Mouse (Mus musculus): ENCODE results near the gene Ppm1g.
"Not testable (repeated sequence)": the region's sequence is repeated elsewhere in the genome, so short reads cannot be mapped to it uniquely, and the experiment has no call there.

Ppm1g gene

DNA sequence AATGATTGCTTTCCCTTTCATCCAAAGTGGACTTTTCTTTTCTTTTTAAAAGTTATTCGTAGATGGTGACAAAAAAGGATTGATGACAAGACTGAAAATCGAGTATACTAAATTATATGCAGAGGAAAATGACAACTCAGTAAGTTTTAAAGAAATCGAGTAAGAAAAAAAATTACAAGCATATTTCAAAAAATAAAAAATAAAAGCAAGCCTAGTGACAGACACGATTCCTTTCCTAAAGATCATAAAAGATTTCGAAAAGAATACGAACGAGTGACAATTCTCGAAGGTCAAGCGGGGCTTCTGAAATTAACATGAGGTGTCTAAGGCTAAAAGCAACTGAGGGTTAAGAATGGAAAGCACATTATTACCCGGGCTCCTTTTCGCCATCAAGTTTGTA lies 1.0 kb downstream of the Ppm1g start:
- DNase-seq (ENCODE audit: low spot score in 2 of 2) = no peak

- peak in 1 of 2 experiments; percentile 52 for DNase-seq (ENCODE audit: low spot score in 2 of 2)
Measured at GRCm38 (mm10) chr5:31219070-31219469, 1.4 kb downstream of the Ppm1g start.

GRCm38 (mm10) chr5:31218294-31218693 lies 2.2 kb downstream of the Ppm1g start:
- peak in 1 of 2 experiments; percentile 72 for DNase-seq (ENCODE audit: low spot score in 2 of 2)

- DNase-seq (ENCODE audit: low spot score in 2 of 2) = not testable (repeated sequence)
Measured at GRCm38 (mm10) chr5:31216554-31216953, 3.9 kb downstream of the Ppm1g start.

- no peak for DNase-seq (ENCODE audit: low spot score in 2 of 2)
Measured at GRCm38 (mm10) chr5:31204421-31204820, 16.1 kb downstream of the Ppm1g start.

DNA sequence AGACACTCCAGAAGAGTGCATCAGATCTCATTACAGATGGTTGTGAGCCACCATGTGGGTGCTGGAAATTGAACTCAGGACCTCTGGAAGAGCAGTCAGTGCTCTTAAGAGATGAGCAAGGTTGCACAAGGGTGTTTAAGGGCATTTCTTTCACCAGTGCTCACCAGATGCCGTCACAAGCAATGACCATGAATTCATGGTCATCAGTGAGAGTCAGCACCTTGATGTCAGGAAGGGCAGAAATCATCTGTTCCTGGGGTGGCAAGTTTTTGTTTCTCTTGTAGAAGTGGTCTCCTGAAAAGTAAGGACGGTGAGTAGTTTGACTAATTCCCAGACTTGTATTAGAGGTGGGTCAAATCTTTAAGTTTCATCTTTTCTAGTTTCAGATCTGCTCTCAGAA lies 16.6 kb downstream of the Ppm1g start:
- DNase-seq (ENCODE audit: low spot score in 2 of 2) = no peak

DNA sequence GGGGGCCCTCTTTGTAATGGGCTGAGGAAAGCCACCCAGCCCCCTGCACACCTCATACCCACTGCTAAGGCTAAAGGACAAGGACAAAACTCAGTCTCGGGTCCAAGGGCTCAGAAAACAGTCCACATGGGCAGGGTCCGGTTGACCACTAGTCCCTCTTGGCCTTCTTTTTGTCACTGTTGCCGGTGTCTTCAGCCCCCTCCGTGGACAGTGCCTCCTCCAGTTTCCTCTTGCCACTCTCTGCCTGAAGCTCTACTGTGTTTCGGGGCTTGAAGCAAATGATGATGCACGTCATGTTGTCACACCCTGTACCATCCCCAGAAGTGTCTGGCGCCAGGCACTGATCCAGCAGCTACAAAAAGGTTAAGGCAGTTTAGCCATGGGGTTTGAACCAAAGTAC lies 17.6 kb downstream of the Ppm1g start:
- no peak for DNase-seq (ENCODE audit: low spot score in 2 of 2)

DNA sequence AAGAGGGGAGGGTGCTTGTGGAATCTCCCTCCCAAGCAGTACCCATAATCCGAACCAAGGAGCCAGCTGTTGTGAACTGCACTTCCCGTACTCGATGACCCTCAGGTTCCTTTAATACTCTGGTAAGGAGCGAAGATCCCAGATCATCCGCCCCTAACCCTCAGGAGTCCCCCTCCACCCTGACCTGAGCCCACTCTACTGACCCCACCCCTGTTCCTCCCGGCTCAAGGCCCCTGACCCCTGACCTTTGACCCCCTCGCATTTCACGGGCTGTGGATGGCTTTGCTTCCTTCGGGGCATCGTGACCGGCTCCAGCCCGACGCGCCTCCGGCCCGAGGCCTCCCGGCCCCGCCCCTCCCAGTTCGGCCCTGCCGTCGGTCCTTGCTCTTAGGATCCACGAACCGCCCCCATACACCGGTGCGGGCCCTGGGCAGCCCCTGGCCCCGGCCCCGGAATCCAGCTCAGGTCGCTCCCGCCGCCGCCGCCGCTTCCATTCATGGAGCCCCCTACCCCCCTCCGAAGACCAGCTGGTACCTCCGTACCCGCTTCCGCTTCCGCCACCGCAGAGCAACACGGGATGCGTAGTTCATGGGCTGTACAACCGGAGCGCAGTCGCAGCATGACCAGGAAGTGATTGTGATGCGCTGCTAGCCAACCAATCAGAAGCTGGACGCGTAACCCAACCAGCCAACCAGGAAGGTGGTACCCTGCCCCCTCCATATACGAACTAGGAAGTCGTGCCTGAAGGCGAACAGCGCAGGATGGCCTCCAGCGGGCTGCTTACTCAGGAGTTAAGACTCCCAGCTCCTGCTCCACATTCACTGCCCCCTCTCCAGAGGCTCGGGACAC lies 18.5 kb downstream of the Ppm1g start, which contains the start of gene Zfp513:
Gene Zfp513, minus strand, starts transcription at position 562 of the 849 bp plus-strand sequence.
- DNase-seq (ENCODE audit: low spot score in 2 of 2) = peak; percentile 85 to 94

GRCm38 (mm10) chr5:31201042-31201741 lies 19.3 kb downstream of the Ppm1g start:
- DNase-seq (ENCODE audit: low spot score in 2 of 2) = no peak

- no peak for DNase-seq (ENCODE audit: low spot score in 2 of 2)
Measured at GRCm38 (mm10) chr5:31200327-31200768, 20.1 kb downstream of the Ppm1g start.

DNA sequence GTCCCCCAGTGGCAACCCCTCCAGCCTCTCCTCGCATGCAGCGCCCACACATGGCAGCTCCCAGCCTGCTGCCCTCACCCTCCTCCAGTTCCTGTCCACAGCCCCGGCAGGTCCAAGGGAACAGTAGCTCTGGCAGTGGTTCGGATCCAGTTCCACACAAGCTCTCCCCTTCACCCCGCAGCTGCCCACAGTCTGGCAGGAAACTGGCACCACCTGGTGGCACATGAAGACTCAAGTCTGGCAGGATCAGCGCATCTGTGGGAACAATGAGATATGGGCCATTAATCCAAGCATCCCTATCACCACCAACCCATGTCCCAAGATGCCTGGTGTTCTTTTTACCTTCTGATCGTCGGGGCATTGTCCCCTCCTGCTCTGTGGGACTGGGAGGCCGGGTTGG lies 20.6 kb downstream of the Ppm1g start:
- DNase-seq (ENCODE audit: low spot score in 2 of 2) = no peak

DNA sequence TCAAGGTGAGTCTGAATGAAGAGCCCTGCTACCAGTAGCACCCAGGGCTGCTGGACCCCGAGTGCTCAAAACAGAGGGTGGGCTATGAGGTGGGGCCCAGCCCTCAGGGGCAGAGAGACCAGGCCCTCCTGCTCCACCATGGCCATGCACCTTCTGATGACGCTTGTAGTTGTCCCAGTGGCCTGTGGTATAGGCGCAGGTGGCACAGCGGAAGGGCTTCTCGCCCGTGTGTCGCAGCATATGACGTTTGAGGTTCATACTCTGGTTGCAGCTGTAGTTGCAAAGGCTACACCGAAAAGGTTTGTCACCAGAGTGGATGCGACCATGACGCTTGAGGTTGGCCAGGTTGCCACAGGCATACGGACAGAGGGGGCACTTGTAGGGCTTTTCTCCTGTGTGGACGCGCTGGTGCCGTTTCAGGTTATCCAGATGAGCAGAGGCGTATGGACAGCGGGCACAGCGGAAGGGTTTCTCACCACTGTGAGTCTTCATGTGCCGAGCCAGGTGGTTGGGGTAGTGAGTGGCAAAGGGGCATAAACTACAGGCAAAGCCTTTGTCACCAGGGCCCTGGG lies 21.1 kb downstream of the Ppm1g start:
- DNase-seq (ENCODE audit: low spot score in 2 of 2) = no peak

GRCm38 (mm10) chr5:31198616-31199320 lies 21.7 kb downstream of the Ppm1g start:
- DNase-seq (ENCODE audit: low spot score in 2 of 2) = no peak

- no peak for DNase-seq (ENCODE audit: low spot score in 2 of 2)
Measured at GRCm38 (mm10) chr5:31198170-31198569, 22.3 kb downstream of the Ppm1g start.

DNA sequence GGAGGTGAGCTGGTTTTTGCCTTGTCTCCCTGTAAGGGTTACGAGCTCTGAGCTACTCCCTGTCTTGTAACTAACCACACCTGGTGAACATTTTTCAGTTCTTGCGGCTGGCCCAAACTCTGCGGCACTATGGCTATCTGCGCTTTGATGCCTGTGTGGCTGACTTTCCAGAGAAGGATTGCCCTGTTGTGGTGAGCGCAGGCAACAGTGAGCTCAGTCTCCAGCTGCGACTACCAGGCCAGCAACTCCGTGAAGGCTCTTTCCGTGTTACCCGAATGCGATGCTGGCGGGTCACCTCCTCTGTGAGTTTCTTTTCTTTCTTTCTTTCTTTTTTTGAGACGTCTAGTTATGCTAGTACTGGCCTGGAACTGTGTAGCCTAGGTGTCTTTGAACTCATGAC lies 23.4 kb downstream of the Ppm1g start:
- DNase-seq (ENCODE audit: low spot score in 2 of 2) = no peak

DNA sequence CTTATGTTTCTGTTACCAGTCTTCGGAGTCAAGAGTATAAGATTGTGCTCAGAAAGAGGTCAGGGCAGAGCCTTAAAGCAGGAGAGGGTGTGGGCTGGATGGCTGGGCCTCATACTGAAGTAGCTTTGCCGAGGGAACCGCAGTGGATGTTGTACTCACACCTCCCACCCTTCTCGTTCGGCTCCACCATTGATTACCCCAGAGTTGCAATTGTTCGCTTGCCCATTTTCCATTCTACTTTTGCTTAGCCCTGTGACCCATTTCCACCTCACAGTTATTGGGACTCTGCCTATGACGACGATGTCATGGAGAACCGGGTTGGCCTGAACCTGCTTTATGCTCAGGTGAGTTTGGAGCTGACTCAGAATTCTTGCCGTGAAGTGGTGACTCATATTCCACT lies 24.3 kb downstream of the Ppm1g start:
- DNase-seq (ENCODE audit: low spot score in 2 of 2) = no peak

- DNase-seq (ENCODE audit: low spot score in 2 of 2) = no peak
Measured at GRCm38 (mm10) chr5:31195671-31196070, 24.8 kb downstream of the Ppm1g start.

DNA sequence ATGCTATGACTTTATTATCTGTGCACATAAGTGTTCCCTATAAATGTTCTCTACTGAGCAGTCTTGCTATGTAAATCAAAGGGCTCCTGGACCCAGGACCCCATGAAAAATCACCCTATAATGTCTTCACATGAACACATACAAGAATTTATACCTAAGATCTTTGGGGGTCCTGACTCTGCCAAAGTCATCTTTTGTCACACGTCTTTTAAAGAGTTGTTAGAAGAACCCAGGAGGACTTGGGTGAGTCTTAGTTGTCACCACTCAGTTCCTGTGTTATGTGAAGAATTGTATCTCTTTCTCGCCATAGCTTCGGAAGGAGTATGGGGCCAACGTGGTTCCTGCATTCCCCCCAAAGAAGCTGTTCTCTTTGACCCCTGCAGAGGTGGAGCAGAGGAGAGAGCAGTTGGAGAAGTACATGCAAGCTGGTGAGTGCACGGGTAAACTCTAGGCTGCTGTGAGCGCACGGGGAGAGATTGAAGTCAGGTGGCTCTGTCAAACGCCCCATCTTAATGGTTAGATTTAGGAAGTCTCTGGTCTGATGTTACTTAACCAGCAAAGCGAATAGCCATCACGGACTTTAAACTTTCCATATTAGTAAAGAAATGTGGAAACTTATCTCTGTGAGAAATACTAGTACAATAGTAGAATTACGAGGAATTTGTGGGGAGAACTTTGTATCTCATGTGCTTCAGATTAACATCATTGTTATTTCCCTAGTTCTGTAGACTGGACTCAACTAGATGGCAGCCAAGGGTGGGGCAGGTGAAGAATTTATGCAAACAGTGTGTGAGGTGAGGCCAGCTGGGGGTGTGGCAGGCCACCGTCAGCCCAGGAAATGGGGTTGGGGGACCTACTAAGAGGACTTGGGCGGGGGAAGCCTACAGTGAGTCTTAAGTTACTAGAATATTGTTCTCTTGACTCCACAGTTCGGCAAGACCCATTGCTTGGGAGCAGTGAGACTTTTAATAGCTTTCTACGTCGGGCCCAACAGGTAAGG lies 25.7 kb downstream of the Ppm1g start:
- no peak for DNase-seq (ENCODE audit: low spot score in 2 of 2)

- no peak for DNase-seq (ENCODE audit: low spot score in 2 of 2)
Measured at GRCm38 (mm10) chr5:31193631-31194281, 26.7 kb downstream of the Ppm1g start.

Measured in spleen, postnatal 10 days (tissue).